Mouse (Mus musculus) G1E (cell line): Measurements from ENCODE around the gene Tmem143.

Source experiments
- CTCF ChIP-seq: IDR thresholded peaks from 2 replicates; pipeline ENCODE4 v1.5.1; 2012; ENCODE audit warnings: low read depth, low read length, inconsistent platforms, mixed read lengths
- POLR2AphosphoS5 ChIP-seq: IDR thresholded peaks from 2 replicates; pipeline ENCODE4 v1.6.1; 2012; ENCODE audit warnings: low read depth, low read length, inconsistent platforms; ENCODE audit not compliant: insufficient replicate concordance
- TAL1 ChIP-seq: conservative IDR thresholded peaks from 2 replicates; pipeline ENCODE4 v1.6.1; 2012; ENCODE audit warnings: low read depth, low read length, inconsistent platforms, mixed read lengths

DNA sequence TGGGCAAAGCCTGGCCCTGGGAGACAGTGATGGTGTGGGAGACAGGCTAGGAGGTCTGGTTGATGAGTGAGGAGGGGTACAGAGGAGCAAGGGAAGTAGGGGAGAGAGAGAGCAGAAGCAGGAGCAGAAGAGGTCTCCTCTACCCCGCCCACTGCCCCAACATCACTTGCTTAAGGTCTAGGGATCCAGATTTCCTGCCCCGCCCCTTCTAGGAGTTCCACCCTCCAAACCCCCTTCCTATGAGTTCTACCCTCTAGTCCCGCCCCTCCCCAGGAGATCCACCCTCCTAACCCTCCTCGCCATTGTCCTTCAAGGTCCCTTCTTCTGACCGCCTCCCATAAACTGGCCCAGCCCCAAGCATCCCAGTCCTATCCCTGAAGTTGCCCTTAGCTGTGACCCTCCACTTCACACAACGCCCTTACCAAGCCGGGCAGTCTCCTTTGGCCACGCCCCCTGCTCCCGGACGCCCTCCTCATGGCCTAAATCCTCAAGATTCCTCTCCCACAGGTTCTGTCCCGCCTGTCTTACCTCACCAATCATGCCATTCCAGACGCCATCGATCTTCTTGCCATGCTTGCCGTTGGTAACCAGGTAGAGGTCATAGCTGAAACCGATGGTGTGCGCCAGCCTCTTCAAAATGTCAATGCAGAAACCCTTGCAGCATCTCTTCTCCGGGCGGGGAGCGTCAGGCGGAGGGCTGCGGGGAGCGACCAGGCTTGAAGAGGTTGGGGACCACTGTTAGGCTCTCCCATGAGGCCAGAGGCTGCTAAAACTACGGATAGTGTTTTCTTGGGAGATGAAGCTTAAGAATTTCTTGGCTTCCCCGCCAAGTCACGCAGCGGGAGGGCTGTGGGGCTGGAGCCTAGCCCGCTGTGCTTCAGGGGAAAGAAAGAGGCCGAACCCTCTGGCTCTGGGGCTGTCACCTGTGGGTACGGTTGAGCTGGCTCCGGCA, 39.5 kb upstream of the Tmem143 start:
- no peak for TF ChIP-seq CTCF
- no peak for TF ChIP-seq TAL1
- TF ChIP-seq POLR2AphosphoS5, result no peak
